Mouse (Mus musculus) hindbrain, embryonic 15.5 days (tissue): Measurements from ENCODE around the gene Cfap45. TPM values are rescaled to one million over a fixed set of nuclear protein-coding genes. Genes with fewer than 3 reads are reported as not detected.
A peak's percentile ranks its signal among the peaks of the same experiment; 100 is the strongest.

Experiments
- ATAC-seq: fragments of 200-750 bp; cut with Nextera tagmentation; 2 replicates; pipeline ENCODE4 v1.8.0; 2017; ENCODE audit warnings: low read depth, moderate number of reproducible peaks, moderate TSS enrichment; ENCODE audit not compliant: low FRiP score
- H3K27ac ChIP-seq: fragments of 300-500 bp; sonication (generic); replicated peaks from 2 replicates; pipeline ENCODE4 v1.5.1; 2015; ENCODE audit warnings: mild to moderate bottlenecking, inconsistent platforms
- H3K27me3 ChIP-seq: fragments of 300-500 bp; sonication (generic); 2 replicates; pipeline ENCODE4 v1.6.1; 2015; ENCODE audit warnings: control low read depth, inconsistent platforms
- H3K36me3 ChIP-seq: fragments of 300-500 bp; sonication (generic); 2 replicates; pipeline ENCODE4 v1.6.1; 2015; ENCODE audit warnings: control low read depth, inconsistent platforms
- H3K4me1 ChIP-seq: fragments of 300-500 bp; sonication (generic); replicated peaks from 2 replicates; pipeline ENCODE4 v1.6.1; 2015; ENCODE audit warnings: control low read depth, inconsistent platforms
- H3K4me2 ChIP-seq: fragments of 300-500 bp; sonication (generic); 2 replicates; pipeline ENCODE4 v1.6.1; 2015; ENCODE audit warnings: moderate library complexity, mild to moderate bottlenecking, inconsistent platforms
- H3K4me3 ChIP-seq: fragments of 300-500 bp; sonication (generic); 2 replicates; pipeline ENCODE4 v1.5.1; 2015; ENCODE audit warnings: mild to moderate bottlenecking, inconsistent platforms
- H3K9ac ChIP-seq: fragments of 300-500 bp; sonication (generic); 2 replicates; pipeline ENCODE4 v1.6.1; 2015; ENCODE audit warnings: inconsistent platforms
- H3K9me3 ChIP-seq: fragments of 300-500 bp; sonication (generic); 2 replicates; pipeline ENCODE4 v1.6.1; 2016; ENCODE audit warnings: control low read depth, inconsistent platforms
- WGBS: fragments of 180-500 bp; shearing (Covaris S2); methylation state at CpG from one replicate; pipeline ENCODE4 v1.1.7; 2015; 5-methylcytosine and 5-hydroxymethylcytosine counted together
- polyA plus RNA-seq: library from polyadenylated mRNA; unstranded; fragments of >200 nt; fragmentation: Nextera tagmentation; extraction: Ambion mirVana; gene quantifications from 2 replicates; pipeline ENCODE4 v1.2.1, GENCODE M21; 2015

The Cfap45 gene
- polyA plus RNA-seq, 1 experiment from 2014 or later: 4.6 TPM

- 45% methylated on average over 4 of the region's 4 CpGs for WGBS
- Histone ChIP-seq H3K4me3 (no peak overlapping the region), H3K27ac (no peak overlapping the region), H3K27me3 (no peaks in the 10 kb centered on the region; the same call in 1 of the 2 replicates), H3K36me3 (no peaks in the 10 kb centered on the region), H3K4me2 (peak overlapping the region; percentile 24; the same call in 1 of the 2 replicates), H3K9ac (no peak overlapping the region), H3K4me1 (peaks cover 14% of the 10 kb centered on the region), H3K9me3 (no peaks in the 10 kb centered on the region)
- peak; percentile 39 for ATAC-seq
These were observed 64.4 kb downstream of the Cfap45 start for GRCm38 (mm10) chr1:172585026-172585425.

GRCm38 (mm10) chr1:172585612-172586567 is 65.3 kb downstream of the Cfap45 start:
- 17% methylated on average over 26 of the region's 26 CpGs for WGBS

GRCm38 (mm10) chr1:172590385-172590784 is 69.8 kb downstream of the Cfap45 start, which contains the start of gene Slamf8:
Slamf8 (minus strand) TSS chr1:172590568.
- no peak within 1 kb of the TSS for H3K9ac ChIP-seq
- 79% methylated on average over 7 of the region's 7 CpGs for WGBS

More at GRCm38 (mm10) chr1:172585612-172586567, 65.3 kb downstream of the Cfap45 start:
- Histone ChIP-seq H3K27me3 (no peaks in the 10 kb centered on the region; the same call in 1 of the 2 replicates), H3K27ac (peak overlapping the region; percentile 47), H3K4me3 (no peak overlapping the region), H3K9me3 (no peaks in the 10 kb centered on the region), H3K9ac (no peak overlapping the region), H3K36me3 (no peaks in the 10 kb centered on the region), H3K4me2 (peak overlapping the region; percentile 24), H3K4me1 (peaks cover 14% of the 10 kb centered on the region)
- ATAC-seq: peak; percentile 58; the same call in 1 of the 2 replicates

GRCm38 (mm10) chr1:172593321-172593720 is 72.7 kb downstream of the Cfap45 start:
- ATAC-seq: no peak
- no peak overlapping the region for H3K27ac ChIP-seq
- H3K4me3 ChIP-seq: no peak overlapping the region
- no peak overlapping the region for H3K4me2 ChIP-seq
- WGBS: 76% methylated on average over 3 of the region's 3 CpGs
- H3K9me3 ChIP-seq: no peaks in the 10 kb centered on the region
- no peaks in the 10 kb centered on the region for H3K4me1 ChIP-seq
- H3K27me3 ChIP-seq: no peaks in the 10 kb centered on the region
- no peaks in the 10 kb centered on the region for H3K36me3 ChIP-seq
- H3K9ac ChIP-seq: no peak overlapping the region

More at GRCm38 (mm10) chr1:172590385-172590784, 69.8 kb downstream of the Cfap45 start, which contains the start of gene Slamf8:
- Histone ChIP-seq H3K4me3 (no peak within 1 kb of the TSS), H3K27ac (no peak within 1 kb of the TSS), H3K36me3 (no peaks in the 10 kb centered on the region), H3K9me3 (no peaks in the 10 kb centered on the region), H3K4me2 (no peak within 1 kb of the TSS), H3K4me1 (peaks cover 11% of the 10 kb centered on the region), H3K27me3 (no peaks in the 10 kb centered on the region)
- ATAC-seq: no peak

- WGBS: 93% methylated on average over 2 of the region's 2 CpGs
These were observed 73.4 kb downstream of the Cfap45 start for GRCm38 (mm10) chr1:172593956-172594355.

GRCm38 (mm10) chr1:172594495-172594894 is 73.9 kb downstream of the Cfap45 start:
- Histone ChIP-seq H3K9me3 (no peaks in the 10 kb centered on the region), H3K36me3 (no peaks in the 10 kb centered on the region), H3K4me2 (no peak overlapping the region), H3K27me3 (no peaks in the 10 kb centered on the region), H3K4me3 (no peak overlapping the region), H3K4me1 (no peaks in the 10 kb centered on the region), H3K9ac (no peak overlapping the region), H3K27ac (no peak overlapping the region)
- no peak for ATAC-seq

More at GRCm38 (mm10) chr1:172593956-172594355, 73.4 kb downstream of the Cfap45 start:
- H3K27ac ChIP-seq: no peak overlapping the region
- ATAC-seq: no peak
- no peak overlapping the region for H3K9ac ChIP-seq
- no peak overlapping the region for H3K4me2 ChIP-seq
- H3K9me3 ChIP-seq: no peaks in the 10 kb centered on the region
- H3K36me3 ChIP-seq: no peaks in the 10 kb centered on the region
- H3K4me3 ChIP-seq: no peak overlapping the region
- no peaks in the 10 kb centered on the region for H3K4me1 ChIP-seq
- no peaks in the 10 kb centered on the region for H3K27me3 ChIP-seq

Other genes starting within 250 kb of the Cfap45 start
- gene Atp1a2, start 222.7 kb upstream of the Cfap45 start, polyA plus RNA-seq: 74.3 and 75.8 TPM in 2 replicates
- 4.1 and 4.3 TPM in 2 replicates for gene Kcnj9, start 191.5 kb upstream of the Cfap45 start, polyA plus RNA-seq
- gene Kcnj10, start 179.6 kb upstream of the Cfap45 start, polyA plus RNA-seq: 2.9 and 3.0 TPM in 2 replicates
- 3.8 and 3.9 TPM in 2 replicates for gene Pigm, start 144.3 kb upstream of the Cfap45 start, polyA plus RNA-seq
- 0.12 and 0.18 TPM in 2 replicates for gene Slamf9, start 45.4 kb upstream of the Cfap45 start, polyA plus RNA-seq
- gene Igsf9, start 39.0 kb upstream of the Cfap45 start, polyA plus RNA-seq: 45.7 and 49.3 TPM in 2 replicates
- gene Tagln2, start 20.8 kb upstream of the Cfap45 start, polyA plus RNA-seq: 77.7 and 83.7 TPM in 2 replicates
- 0.71 and 1.1 TPM in 2 replicates for gene Vsig8, start 35.1 kb downstream of the Cfap45 start, polyA plus RNA-seq
- gene Slamf8, start 69.8 kb downstream of the Cfap45 start, polyA plus RNA-seq: 0.13 TPM in 1 of 2 replicates, not detected in the other
- gene Fcrl6, start 81.8 kb downstream of the Cfap45 start, polyA plus RNA-seq: 0.22 and 0.26 TPM in 2 replicates
- 8.5 and 10.1 TPM in 2 replicates for gene Dusp23, start 112.2 kb downstream of the Cfap45 start, polyA plus RNA-seq
- 0.09 and 0.12 TPM in 2 replicates for gene Crp, start 177.3 kb downstream of the Cfap45 start, polyA plus RNA-seq